Mouse (Mus musculus) cerebellum, adult 9-11 months (tissue): ENCODE measurements around the gene Hoxb1.

Experiments used
- DNase-seq: peaks from one replicate; pipeline ENCODE4 v3.0.0; 2022

Gene Hoxb1

DNA sequence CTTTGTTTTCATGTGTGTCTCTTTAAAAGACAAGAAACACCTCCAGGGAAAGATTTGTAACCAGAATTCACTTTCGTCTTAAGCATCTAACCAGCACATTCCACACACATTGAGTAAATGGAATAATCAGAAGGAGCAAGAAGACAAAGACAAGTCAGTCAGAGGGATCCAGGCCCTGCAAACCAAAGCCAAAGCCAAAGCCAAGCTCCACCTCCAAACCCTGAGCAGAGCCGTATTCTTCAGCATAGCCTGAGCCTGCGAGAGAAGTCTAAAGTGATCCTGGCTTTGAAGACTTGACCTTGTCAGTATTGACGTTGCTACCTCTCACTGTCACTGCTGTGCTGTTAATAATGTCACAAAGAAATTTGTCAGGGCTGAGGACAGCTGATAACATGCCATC lies 40.0 kb downstream of the Hoxb1 start:
- no peak for DNase-seq

- DNase-seq, result no peak
Observed at GRCm38 (mm10) chr11:96407191-96408072, 41.9 kb downstream of the Hoxb1 start.

- no peak for DNase-seq
Observed at GRCm38 (mm10) chr11:96408234-96409010, 42.9 kb downstream of the Hoxb1 start.

DNA sequence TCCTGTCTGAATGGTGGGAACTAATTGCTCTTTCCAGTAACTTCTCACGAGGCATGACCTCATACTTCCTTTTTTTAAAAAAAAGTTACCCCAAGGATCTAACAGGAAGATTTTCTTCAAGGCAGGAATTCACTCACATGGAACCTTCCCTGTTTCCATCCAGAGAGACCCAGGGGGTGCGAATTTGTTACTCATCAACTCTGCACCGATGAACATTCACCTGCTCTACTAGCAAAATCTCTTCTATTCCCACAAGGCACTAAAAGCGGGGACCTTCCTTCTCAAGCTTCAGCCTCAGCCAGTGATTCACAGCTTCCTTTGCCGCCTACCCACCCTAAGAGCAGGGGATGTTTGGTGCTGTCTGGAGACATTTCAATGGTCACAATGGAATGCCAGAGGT lies 45.5 kb downstream of the Hoxb1 start:
- DNase-seq, result no peak

- DNase-seq, result no peak
Observed at GRCm38 (mm10) chr11:96411934-96412333, 46.4 kb downstream of the Hoxb1 start.

DNA sequence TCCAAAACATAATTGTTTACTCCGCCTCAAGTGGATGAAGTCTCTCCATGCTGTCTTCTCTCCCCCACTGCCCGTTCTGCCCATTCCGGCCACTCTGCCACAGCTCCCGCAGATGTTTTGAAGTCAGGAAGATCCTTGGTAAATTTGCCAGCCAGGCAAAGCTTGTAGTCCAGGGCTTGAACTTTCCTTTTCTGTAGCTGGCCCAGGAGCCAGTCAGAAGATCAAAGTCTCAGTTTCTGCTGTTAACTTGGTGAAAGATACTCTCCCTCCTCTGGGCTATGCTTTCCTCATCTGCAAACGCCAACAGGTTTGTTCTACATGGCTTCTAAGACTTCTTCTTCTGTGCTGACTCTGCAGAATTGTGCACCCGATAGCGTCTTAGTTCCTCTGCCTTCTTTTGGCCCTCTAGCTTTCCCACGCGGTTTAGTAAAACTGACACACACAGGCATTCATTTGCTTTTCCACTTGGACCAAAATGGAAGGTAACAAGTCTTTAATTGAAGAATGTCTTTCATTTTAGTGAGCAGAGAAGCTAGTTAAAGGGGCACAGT lies 47.5 kb downstream of the Hoxb1 start:
- DNase-seq, result no peak

GRCm38 (mm10) chr11:96413527-96413926 lies 48.0 kb downstream of the Hoxb1 start:
- peak; percentile 3 for DNase-seq

- DNase-seq, result no peak
Observed at GRCm38 (mm10) chr11:96414002-96414401, 48.5 kb downstream of the Hoxb1 start.
